Mouse (Mus musculus) liver, adult 2 months (tissue): ENCODE measurements around the gene Cmtr1.

ENCODE experiments used
- CTCF ChIP-seq: fragments of 200-500 bp; IDR thresholded peaks from 2 replicates; pipeline ENCODE4 v1.5.1; 2011; ENCODE audit warnings: low read depth, low read length, control low read depth
- POLR2A ChIP-seq: fragments of 200-500 bp; IDR thresholded peaks from 2 replicates; pipeline ENCODE4 v1.6.1; 2011; ENCODE audit warnings: low read length, control low read depth; ENCODE audit not compliant: insufficient read depth; ENCODE audit errors: extremely low read depth

DNA sequence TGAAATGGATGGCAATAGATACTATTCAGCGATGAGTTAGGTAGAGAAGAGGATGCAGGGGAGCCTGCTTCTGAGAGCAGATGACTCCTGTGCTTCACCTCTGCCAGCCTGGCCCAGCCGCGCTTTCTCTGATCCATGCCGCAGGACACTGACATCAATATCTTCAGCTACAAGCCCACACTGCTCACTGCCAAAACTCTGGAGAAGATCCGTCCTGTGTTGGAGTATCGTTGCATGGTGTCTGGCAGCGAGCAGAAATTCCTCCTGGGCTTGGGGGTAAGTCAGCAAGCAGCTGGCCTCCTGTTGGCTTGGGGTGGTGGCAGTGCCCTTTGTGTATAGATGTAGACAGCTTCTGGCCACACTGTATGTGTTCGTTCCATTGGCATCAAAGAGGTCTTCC lies 36.5 kb downstream of the Cmtr1 start:
- no peak for TF ChIP-seq CTCF
- TF ChIP-seq POLR2A, result no peak
